Mouse (Mus musculus): ENCODE measurements around the gene Castor2. TPM values are rescaled to one million over a fixed set of nuclear protein-coding genes. Genes with fewer than 3 reads are reported as not detected.

Castor2 gene
- polyA plus RNA-seq, 1 experiment from 2014 or later, result 20.9 TPM

- peaks cover 22% of the 10 kb centered on the region for H3K4me1 ChIP-seq (replicated peaks)
- no peaks in the 10 kb centered on the region for H3K27me3 ChIP-seq
- no peak overlapping the region for H3K9ac ChIP-seq
- no peak overlapping the region for H3K27ac ChIP-seq (replicated peaks)
- WGBS, result 92% methylated on average over 8 of the region's 8 CpGs
- no peaks in the 10 kb centered on the region for H3K9me3 ChIP-seq
- H3K36me3 ChIP-seq, result peaks cover 45% of the 10 kb centered on the region
- H3K4me3 ChIP-seq, result no peak overlapping the region
- no peak overlapping the region for H3K4me2 ChIP-seq
- no peak for ATAC-seq (ENCODE audit: low read depth)
Observed at GRCm38 (mm10) chr5:134105829-134106228, 6.3 kb downstream of the Castor2 start.

- no peak overlapping the region for H3K9ac ChIP-seq
- 84% methylated on average over 5 of the region's 5 CpGs for WGBS
Observed at GRCm38 (mm10) chr5:134114981-134115380, 15.5 kb downstream of the Castor2 start.

GRCm38 (mm10) chr5:134115639-134116259 is 16.2 kb downstream of the Castor2 start:
- H3K4me1 ChIP-seq (replicated peaks), result peaks cover 8% of the 10 kb centered on the region; the same call in 1 of the 2 replicates
- no peak overlapping the region for H3K4me2 ChIP-seq
- H3K9ac ChIP-seq, result no peak overlapping the region
- H3K9me3 ChIP-seq, result no peaks in the 10 kb centered on the region
- no peak overlapping the region for H3K4me3 ChIP-seq
- H3K27ac ChIP-seq (replicated peaks), result no peak overlapping the region
- ATAC-seq (ENCODE audit: low read depth), result no peak
- H3K27me3 ChIP-seq, result no peaks in the 10 kb centered on the region
- whole genome bisulfite sequencing, result 93% methylated on average over 7 of the region's 7 CpGs
- H3K36me3 ChIP-seq, result peaks cover 59% of the 10 kb centered on the region

More at GRCm38 (mm10) chr5:134114981-134115380, 15.5 kb downstream of the Castor2 start:
- no peaks in the 10 kb centered on the region for H3K27me3 ChIP-seq
- peaks cover 66% of the 10 kb centered on the region for H3K36me3 ChIP-seq
- H3K4me3 ChIP-seq, result no peak overlapping the region
- no peak overlapping the region for H3K4me2 ChIP-seq
- H3K4me1 ChIP-seq (replicated peaks), result peaks cover 8% of the 10 kb centered on the region; the same call in 1 of the 2 replicates
- no peaks in the 10 kb centered on the region for H3K9me3 ChIP-seq
- ATAC-seq (ENCODE audit: low read depth), result no peak
- no peak overlapping the region for H3K27ac ChIP-seq (replicated peaks)

GRCm38 (mm10) chr5:134118798-134119407 is 19.4 kb downstream of the Castor2 start:
- H3K4me2 ChIP-seq, result no peak overlapping the region
- H3K4me3 ChIP-seq, result no peak overlapping the region
- no peak overlapping the region for H3K9ac ChIP-seq
- ATAC-seq (ENCODE audit: low read depth), result no peak
- H3K9me3 ChIP-seq, result no peaks in the 10 kb centered on the region
- H3K27ac ChIP-seq (replicated peaks), result no peak overlapping the region
- H3K4me1 ChIP-seq (replicated peaks), result peaks cover 16% of the 10 kb centered on the region; the same call in 1 of the 2 replicates
- 91% methylated on average over 15 of the region's 15 CpGs for WGBS
- H3K36me3 ChIP-seq, result peaks cover 33% of the 10 kb centered on the region
- no peaks in the 10 kb centered on the region for H3K27me3 ChIP-seq

GRCm38 (mm10) chr5:134119481-134120120 is 20.1 kb downstream of the Castor2 start:
- no peak overlapping the region for H3K9ac ChIP-seq

GRCm38 (mm10) chr5:134120135-134120534 is 20.6 kb downstream of the Castor2 start:
- 87% methylated on average over 3 of the region's 3 CpGs for WGBS
- no peak overlapping the region for H3K9ac ChIP-seq
- ATAC-seq (ENCODE audit: low read depth), result no peak

More at GRCm38 (mm10) chr5:134119481-134120120, 20.1 kb downstream of the Castor2 start:
- Histone ChIP-seq H3K9me3 (no peaks in the 10 kb centered on the region), H3K4me3 (no peak overlapping the region), H3K4me1 (replicated peaks) (peaks cover 16% of the 10 kb centered on the region; the same call in 1 of the 2 replicates), H3K4me2 (no peak overlapping the region), H3K27ac (replicated peaks) (no peak overlapping the region), H3K36me3 (peaks cover 39% of the 10 kb centered on the region), H3K27me3 (no peaks in the 10 kb centered on the region)
- 60% methylated on average over 10 of the region's 10 CpGs for WGBS
- ATAC-seq (ENCODE audit: low read depth), result no peak

GRCm38 (mm10) chr5:134121138-134121892 is 21.8 kb downstream of the Castor2 start:
- no peak overlapping the region for H3K4me2 ChIP-seq
- no peak overlapping the region for H3K27ac ChIP-seq (replicated peaks)
- H3K9ac ChIP-seq, result no peak overlapping the region
- no peaks in the 10 kb centered on the region for H3K27me3 ChIP-seq
- H3K9me3 ChIP-seq, result no peaks in the 10 kb centered on the region
- peaks cover 45% of the 10 kb centered on the region for H3K36me3 ChIP-seq
- WGBS, result 61% methylated on average over 9 of the region's 9 CpGs
- ATAC-seq (ENCODE audit: low read depth), result no peak
- peaks cover 16% of the 10 kb centered on the region; the same call in 1 of the 2 replicates for H3K4me1 ChIP-seq (replicated peaks)
- H3K4me3 ChIP-seq, result no peak overlapping the region

More at GRCm38 (mm10) chr5:134120135-134120534, 20.6 kb downstream of the Castor2 start:
- H3K4me1 ChIP-seq (replicated peaks), result peaks cover 16% of the 10 kb centered on the region; the same call in 1 of the 2 replicates
- H3K4me3 ChIP-seq, result no peak overlapping the region
- peaks cover 39% of the 10 kb centered on the region for H3K36me3 ChIP-seq
- no peak overlapping the region for H3K27ac ChIP-seq (replicated peaks)
- no peaks in the 10 kb centered on the region for H3K27me3 ChIP-seq
- no peak overlapping the region for H3K4me2 ChIP-seq
- no peaks in the 10 kb centered on the region for H3K9me3 ChIP-seq

GRCm38 (mm10) chr5:134121893-134122259 is 22.4 kb downstream of the Castor2 start:
- no peak overlapping the region for H3K27ac ChIP-seq (replicated peaks)
- H3K4me1 ChIP-seq (replicated peaks), result peaks cover 16% of the 10 kb centered on the region; the same call in 1 of the 2 replicates
- no peak overlapping the region for H3K9ac ChIP-seq
- H3K9me3 ChIP-seq, result no peaks in the 10 kb centered on the region
- whole genome bisulfite sequencing, result 67% methylated on average over 4 of the region's 4 CpGs
- H3K36me3 ChIP-seq, result peaks cover 50% of the 10 kb centered on the region
- ATAC-seq (ENCODE audit: low read depth), result no peak
- H3K4me2 ChIP-seq, result no peak overlapping the region
- H3K27me3 ChIP-seq, result no peaks in the 10 kb centered on the region
- no peak overlapping the region for H3K4me3 ChIP-seq

- Histone ChIP-seq H3K9ac (no peak overlapping the region), H3K27me3 (no peaks in the 10 kb centered on the region), H3K4me3 (no peak overlapping the region), H3K4me2 (no peak overlapping the region), H3K9me3 (no peaks in the 10 kb centered on the region), H3K4me1 (replicated peaks) (peaks cover 16% of the 10 kb centered on the region; the same call in 1 of the 2 replicates), H3K27ac (replicated peaks) (no peak overlapping the region), H3K36me3 (peaks cover 51% of the 10 kb centered on the region)
- no peak for ATAC-seq (ENCODE audit: low read depth)
- 78% methylated on average over 6 of the region's 6 CpGs for WGBS
Observed at GRCm38 (mm10) chr5:134123846-134124245, 24.3 kb downstream of the Castor2 start.

GRCm38 (mm10) chr5:134126232-134126631 is 26.7 kb downstream of the Castor2 start:
- H3K36me3 ChIP-seq, result peaks cover 48% of the 10 kb centered on the region
- no peaks in the 10 kb centered on the region for H3K9me3 ChIP-seq
- H3K27me3 ChIP-seq, result no peaks in the 10 kb centered on the region
- no peak overlapping the region for H3K4me2 ChIP-seq
- no peak overlapping the region for H3K4me3 ChIP-seq
- H3K27ac ChIP-seq (replicated peaks), result no peak overlapping the region
- no peak for ATAC-seq (ENCODE audit: low read depth)
- H3K4me1 ChIP-seq (replicated peaks), result peaks cover 5% of the 10 kb centered on the region; the same call in 1 of the 2 replicates
- 87% methylated on average over 2 of the region's 2 CpGs for WGBS
- H3K9ac ChIP-seq, result no peak overlapping the region

- Histone ChIP-seq H3K4me3 (no peak overlapping the region), H3K27ac (replicated peaks) (no peak overlapping the region), H3K36me3 (peaks cover 65% of the 10 kb centered on the region), H3K4me2 (no peak overlapping the region), H3K4me1 (replicated peaks) (peaks cover 7% of the 10 kb centered on the region), H3K9ac (no peak overlapping the region), H3K27me3 (no peaks in the 10 kb centered on the region), H3K9me3 (no peaks in the 10 kb centered on the region)
- no peak for ATAC-seq (ENCODE audit: low read depth)
- WGBS, result 40% methylated on average over 4 of the region's 4 CpGs
Observed at GRCm38 (mm10) chr5:134131586-134131985, 32.1 kb downstream of the Castor2 start.

- no peaks in the 10 kb centered on the region for H3K27me3 ChIP-seq
- H3K9me3 ChIP-seq, result no peaks in the 10 kb centered on the region
- H3K9ac ChIP-seq, result no peak overlapping the region
- no peak overlapping the region for H3K4me2 ChIP-seq
- H3K27ac ChIP-seq (replicated peaks), result no peak overlapping the region
- H3K36me3 ChIP-seq, result peaks cover 85% of the 10 kb centered on the region
- ATAC-seq (ENCODE audit: low read depth), result no peak
- peaks cover 7% of the 10 kb centered on the region for H3K4me1 ChIP-seq (replicated peaks)
- no peak overlapping the region for H3K4me3 ChIP-seq
- WGBS, result 96% methylated on average over 12 of the region's 12 CpGs
Observed at GRCm38 (mm10) chr5:134136022-134136421, 36.5 kb downstream of the Castor2 start.
